Mouse (Mus musculus) intestine, embryonic 14.5 days (tissue): ENCODE measurements around the gene Fgfr2. TPM values are rescaled to one million over a fixed set of nuclear protein-coding genes. Genes with fewer than 3 reads are reported as not detected.

Experiments
- ATAC-seq: fragments of 200-750 bp; cut with Nextera tagmentation; replicated peaks from 2 replicates; pipeline ENCODE4 v1.8.0; 2017; ENCODE audit warnings: low read depth, moderate number of reproducible peaks, moderate TSS enrichment, moderate library complexity; ENCODE audit not compliant: low FRiP score, low TSS enrichment
- DNase-seq: peaks from one replicate; pipeline ENCODE4 v3.0.0-alpha.2; 2018; ENCODE audit warnings: low spot score
- H3K27ac ChIP-seq: fragments of 300-500 bp; sonication (generic); 2 replicates; pipeline ENCODE4 v1.5.1; 2014; ENCODE audit warnings: low read depth, mild to moderate bottlenecking, control low read depth
- H3K27me3 ChIP-seq: fragments of 300-500 bp; sonication (generic); replicated peaks from 2 replicates; pipeline ENCODE4 v1.6.1; 2014; ENCODE audit warnings: low read length, control low read depth; ENCODE audit not compliant: control insufficient read depth, insufficient read depth
- H3K36me3 ChIP-seq: fragments of 300-500 bp; sonication (generic); 2 replicates; pipeline ENCODE4 v1.6.1; 2014; ENCODE audit warnings: low read length, control low read depth; ENCODE audit not compliant: control insufficient read depth, insufficient read depth
- H3K4me1 ChIP-seq: fragments of 300-500 bp; sonication (generic); replicated peaks from 2 replicates; pipeline ENCODE4 v1.6.1; 2014; ENCODE audit warnings: low read length, control low read depth, mixed read lengths; ENCODE audit not compliant: control insufficient read depth, insufficient read depth
- H3K4me2 ChIP-seq: fragments of 300-500 bp; sonication (generic); 2 replicates; pipeline ENCODE4 v1.6.1; 2014; ENCODE audit warnings: low read length
- H3K4me3 ChIP-seq: fragments of 300-500 bp; sonication (generic); 2 replicates; pipeline ENCODE4 v1.5.1; 2014; ENCODE audit warnings: low read depth, low read length, control low read depth, mixed read lengths
- H3K9ac ChIP-seq: fragments of 300-500 bp; sonication (generic); 2 replicates; pipeline ENCODE4 v1.6.1; 2014; ENCODE audit warnings: mild to moderate bottlenecking, low read length
- H3K9me3 ChIP-seq: fragments of 300-500 bp; sonication (generic); 2 replicates; pipeline ENCODE4 v1.6.1; 2016; ENCODE audit warnings: low read length, control low read depth; ENCODE audit not compliant: control insufficient read depth
- WGBS: fragments of 180-500 bp; shearing (Covaris S2); extraction: QIAGEN DNeasy Blood & Tissue Kit; methylation state at CpG from one replicate; pipeline ENCODE4 v1.1.7; 2014; 5-methylcytosine and 5-hydroxymethylcytosine counted together
- polyA plus RNA-seq: library from polyadenylated mRNA; unstranded; fragments of >200 nt; fragmentation: Nextera tagmentation; extraction: Ambion mirVana; gene quantifications from 2 replicates; pipeline ENCODE4 v1.2.1, GENCODE M21; 2014

The Fgfr2 gene
- polyA plus RNA-seq, 1 experiment from 2014 or later, result 105 TPM

- H3K27ac ChIP-seq, result peak within 1 kb of the TSS; percentile 92
- WGBS, result under 1% methylated on average over 34 of the region's 34 CpGs
Measured at GRCm38 (mm10) chr7:132317036-132317541, 806.1 kb downstream of the Fgfr2 start, which contains the start of gene Chst15. Gene Chst15 (minus strand): TSS chr7:132317228.

GRCm38 (mm10) chr7:132316101-132317035 is 806.8 kb downstream of the Fgfr2 start:
- 0% methylated on average over 78 of the region's 79 CpGs for WGBS
- DNase-seq (peak; percentile 85), ATAC-seq (peak; percentile 75)
- Histone ChIP-seq H3K27ac (peak overlapping the region; percentile 92), H3K4me3 (peak overlapping the region; percentile 88), H3K4me1 (peaks cover 29% of the 10 kb centered on the region), H3K4me2 (peak overlapping the region; percentile 91), H3K36me3 (no peaks in the 10 kb centered on the region), H3K27me3 (no peaks in the 10 kb centered on the region), H3K9me3 (no peaks in the 10 kb centered on the region), H3K9ac (peak overlapping the region; percentile 88)

More at GRCm38 (mm10) chr7:132317036-132317541, 806.1 kb downstream of the Fgfr2 start, which contains the start of gene Chst15:
- peaks cover 23% of the 10 kb centered on the region for H3K4me1 ChIP-seq
- H3K36me3 ChIP-seq, result no peaks in the 10 kb centered on the region
- peak within 1 kb of the TSS; percentile 88 for H3K4me3 ChIP-seq
- peak within 1 kb of the TSS; percentile 88 for H3K9ac ChIP-seq
- H3K9me3 ChIP-seq, result no peaks in the 10 kb centered on the region
- peak; percentile 86 for DNase-seq
- H3K27me3 ChIP-seq, result no peaks in the 10 kb centered on the region
- ATAC-seq, result peak; percentile 34
- peak within 1 kb of the TSS; percentile 91 for H3K4me2 ChIP-seq

- H3K9ac ChIP-seq, result peak overlapping the region; percentile 88
- no peaks in the 10 kb centered on the region for H3K27me3 ChIP-seq
- peak; percentile 89 for DNase-seq
- ATAC-seq, result peak; percentile 47; the same call in 1 of the 2 replicates
- peak overlapping the region; percentile 91 for H3K4me2 ChIP-seq
- WGBS, result 1% methylated on average over 50 of the region's 51 CpGs
- peak overlapping the region; percentile 88 for H3K4me3 ChIP-seq
- H3K4me1 ChIP-seq, result peaks cover 36% of the 10 kb centered on the region
- no peaks in the 10 kb centered on the region for H3K9me3 ChIP-seq
- no peaks in the 10 kb centered on the region for H3K36me3 ChIP-seq
- peak overlapping the region; percentile 92 for H3K27ac ChIP-seq
Measured at GRCm38 (mm10) chr7:132315149-132316091, 807.7 kb downstream of the Fgfr2 start.

GRCm38 (mm10) chr7:132312396-132312795 is 810.8 kb downstream of the Fgfr2 start:
- Histone ChIP-seq H3K4me2 (peak overlapping the region; percentile 91), H3K4me3 (no peak overlapping the region), H3K4me1 (peaks cover 53% of the 10 kb centered on the region), H3K27me3 (no peaks in the 10 kb centered on the region), H3K9me3 (no peaks in the 10 kb centered on the region), H3K27ac (0 out of 2 replicates have a peak overlapping the region, but pooled peaks have one; percentile 22), H3K36me3 (no peaks in the 10 kb centered on the region), H3K9ac (no peak overlapping the region)
- WGBS, result 33% methylated on average over 8 of the region's 8 CpGs
- ATAC-seq, result no peak
- DNase-seq, result no peak

DNA sequence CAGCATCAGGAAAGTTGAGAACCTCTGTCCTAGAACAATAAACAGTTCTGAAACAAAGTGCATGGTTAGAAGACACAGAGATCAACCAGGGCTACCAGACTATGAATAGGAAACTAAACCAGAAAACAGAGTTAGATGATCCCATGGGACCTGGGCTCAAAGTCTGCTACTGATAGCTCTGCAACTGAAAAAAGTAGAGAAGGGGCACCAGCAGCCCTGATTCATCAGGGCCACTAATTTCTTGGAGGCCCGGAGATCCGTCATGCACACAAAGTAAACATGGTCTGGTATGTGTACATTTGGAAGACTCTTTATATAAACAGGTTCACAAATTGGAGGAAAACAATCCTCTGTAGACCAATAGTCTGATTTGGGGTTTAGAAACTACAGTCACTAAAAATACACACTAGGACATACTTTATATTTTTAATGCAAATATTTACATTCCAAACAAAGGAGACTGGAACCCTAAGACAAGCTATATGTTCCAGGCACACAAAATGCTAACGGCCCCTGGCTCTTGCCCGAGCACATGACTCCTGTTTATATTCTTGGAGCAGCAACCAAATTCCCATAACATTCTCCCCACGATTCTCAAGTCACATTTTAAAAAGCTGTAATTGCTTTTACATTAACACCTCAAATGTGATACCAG is 814.5 kb downstream of the Fgfr2 start:
- H3K9ac ChIP-seq, result no peak overlapping the region
- ATAC-seq (0 out of 2 replicates have a peak, but pooled peaks have one; percentile 53), DNase-seq (no peak)
- H3K27ac ChIP-seq, result peak overlapping the region; percentile 80
- peaks cover 69% of the 10 kb centered on the region for H3K4me1 ChIP-seq
- no peaks in the 10 kb centered on the region for H3K9me3 ChIP-seq
- H3K4me2 ChIP-seq, result peak overlapping the region; percentile 28
- H3K27me3 ChIP-seq, result no peaks in the 10 kb centered on the region
- H3K4me3 ChIP-seq, result no peak overlapping the region
- WGBS, result 22% methylated on average over 5 of the region's 5 CpGs
- H3K36me3 ChIP-seq, result no peaks in the 10 kb centered on the region

GRCm38 (mm10) chr7:132307722-132308271 is 815.4 kb downstream of the Fgfr2 start:
- DNase-seq (no peak), ATAC-seq (no peak)
- Histone ChIP-seq H3K9ac (no peak overlapping the region), H3K4me3 (no peak overlapping the region), H3K27me3 (no peaks in the 10 kb centered on the region), H3K9me3 (no peaks in the 10 kb centered on the region), H3K4me1 (peaks cover 67% of the 10 kb centered on the region), H3K36me3 (no peaks in the 10 kb centered on the region), H3K4me2 (no peak overlapping the region), H3K27ac (peak overlapping the region; percentile 76)
- 27% methylated on average over 6 of the region's 6 CpGs for WGBS

GRCm38 (mm10) chr7:132306671-132307412 is 816.3 kb downstream of the Fgfr2 start:
- no peak overlapping the region for H3K4me2 ChIP-seq
- H3K9me3 ChIP-seq, result no peaks in the 10 kb centered on the region
- H3K4me3 ChIP-seq, result no peak overlapping the region
- no peaks in the 10 kb centered on the region for H3K36me3 ChIP-seq
- H3K9ac ChIP-seq, result no peak overlapping the region
- 95% methylated on average over 8 of the region's 8 CpGs for WGBS
- H3K27ac ChIP-seq, result no peak overlapping the region
- ATAC-seq (no peak), DNase-seq (no peak)
- H3K27me3 ChIP-seq, result no peaks in the 10 kb centered on the region
- peaks cover 68% of the 10 kb centered on the region for H3K4me1 ChIP-seq
